Mouse (Mus musculus): ENCODE results near the gene Atg10. TPM values are rescaled to one million over a fixed set of nuclear protein-coding genes. Genes with fewer than 3 reads are reported as not detected.

The Atg10 gene
- polyA plus RNA-seq, 1 experiment from 2014 or later = 16.8 TPM

DNA sequence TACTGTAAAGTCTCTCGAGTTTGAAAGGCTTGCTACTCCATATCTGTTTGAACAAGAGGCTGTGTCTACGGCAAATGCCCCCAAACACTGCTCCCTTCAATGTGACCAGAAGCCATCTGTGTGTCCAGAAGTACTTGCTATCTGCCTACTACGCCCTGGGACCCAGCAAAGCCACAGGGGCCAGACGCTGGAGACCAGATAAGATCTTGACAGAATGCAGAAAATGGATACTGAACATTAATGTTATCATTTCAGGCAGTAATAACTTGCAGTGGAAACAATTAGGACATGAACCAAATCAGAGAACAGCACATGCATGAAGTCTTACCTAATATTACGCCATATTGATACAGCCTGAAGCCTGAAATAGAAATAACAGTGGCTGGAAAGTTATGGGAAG is 56.2 kb downstream of the Atg10 start:
- Histone ChIP-seq H3K27me3 (replicated peaks; ENCODE audit: control insufficient read depth, insufficient read depth, low read length) (no peaks in the 10 kb centered on the region), H3K9me3 (ENCODE audit: control insufficient read depth, low read length) (no peaks in the 10 kb centered on the region), H3K4me1 (ENCODE audit: control insufficient read depth, insufficient read depth, low read length) (peaks cover 10% of the 10 kb centered on the region; the same call in 1 of the 2 replicates), H3K27ac (ENCODE audit: low read length) (no peak overlapping the region), H3K4me3 (ENCODE audit: low read length) (no peak overlapping the region), H3K36me3 (ENCODE audit: control insufficient read depth, insufficient read depth, low read length) (no peaks in the 10 kb centered on the region), H3K9ac (ENCODE audit: low read depth, low read length) (no peak overlapping the region), H3K4me2 (ENCODE audit: low read depth, low read length) (no peak overlapping the region)
- ATAC-seq = no peak
- WGBS = 76% methylated on average over 5 of the region's 5 CpGs

- Histone ChIP-seq H3K4me2 (ENCODE audit: low read depth, low read length) (no peak overlapping the region), H3K4me1 (ENCODE audit: control insufficient read depth, insufficient read depth, low read length) (peaks cover 10% of the 10 kb centered on the region; the same call in 1 of the 2 replicates), H3K4me3 (ENCODE audit: low read length) (no peak overlapping the region), H3K9ac (ENCODE audit: low read depth, low read length) (no peak overlapping the region), H3K27me3 (replicated peaks; ENCODE audit: control insufficient read depth, insufficient read depth, low read length) (no peaks in the 10 kb centered on the region), H3K9me3 (ENCODE audit: control insufficient read depth, low read length) (no peaks in the 10 kb centered on the region), H3K27ac (ENCODE audit: low read length) (no peak overlapping the region), H3K36me3 (ENCODE audit: control insufficient read depth, insufficient read depth, low read length) (no peaks in the 10 kb centered on the region)
- no peak for ATAC-seq
- WGBS = 79% methylated on average over 7 of the region's 7 CpGs
Measured at GRCm38 (mm10) chr13:91166286-91166685, 57.5 kb downstream of the Atg10 start.

DNA sequence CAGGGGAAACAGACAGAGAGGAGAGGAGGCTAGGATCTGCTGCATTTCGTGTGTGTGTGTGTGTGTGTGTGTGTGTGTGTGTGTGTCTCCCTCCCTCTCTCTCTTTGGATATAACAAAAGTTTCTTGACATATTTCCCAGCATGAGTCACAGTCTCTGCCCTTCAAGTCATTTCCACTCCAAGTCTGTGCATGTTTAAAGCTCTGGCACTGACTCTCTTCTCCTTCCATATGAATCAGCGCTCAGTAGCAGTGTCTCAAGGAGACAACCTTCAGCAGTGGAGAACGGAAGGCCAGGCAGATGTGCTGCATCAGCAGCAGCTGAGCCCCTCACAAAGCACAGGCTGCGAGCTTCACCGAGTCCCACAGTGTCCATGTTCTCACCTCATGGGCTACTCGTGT is 58.6 kb downstream of the Atg10 start:
- Histone ChIP-seq H3K9me3 (ENCODE audit: control insufficient read depth, low read length) (no peaks in the 10 kb centered on the region), H3K4me2 (ENCODE audit: low read depth, low read length) (no peak overlapping the region), H3K9ac (ENCODE audit: low read depth, low read length) (no peak overlapping the region), H3K27me3 (replicated peaks; ENCODE audit: control insufficient read depth, insufficient read depth, low read length) (no peaks in the 10 kb centered on the region), H3K36me3 (ENCODE audit: control insufficient read depth, insufficient read depth, low read length) (no peaks in the 10 kb centered on the region), H3K4me3 (ENCODE audit: low read length) (no peak overlapping the region), H3K4me1 (ENCODE audit: control insufficient read depth, insufficient read depth, low read length) (peaks cover 10% of the 10 kb centered on the region; the same call in 1 of the 2 replicates), H3K27ac (ENCODE audit: low read length) (peak overlapping the region; percentile 64)
- 64% methylated on average over 6 of the region's 6 CpGs for WGBS
- peak; percentile 70 for ATAC-seq

DNA sequence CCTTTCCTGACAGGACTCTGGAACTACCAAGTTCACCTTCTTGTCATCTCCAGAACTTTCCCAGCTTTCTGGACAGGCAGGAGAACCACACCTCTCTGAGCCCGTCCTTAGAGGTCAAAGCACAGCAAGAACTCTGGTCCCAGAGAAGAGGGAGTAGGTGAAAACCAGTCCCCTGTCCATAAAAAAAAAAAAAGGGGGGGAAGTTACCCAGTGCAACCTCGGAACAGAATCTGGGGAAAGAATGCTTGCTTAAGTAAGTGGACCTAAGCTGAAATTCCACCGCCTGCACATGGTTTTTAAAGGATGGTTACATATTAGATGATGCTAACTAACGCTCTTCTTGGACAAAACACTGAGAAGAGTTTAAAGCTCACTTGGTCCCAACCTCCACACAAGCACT is 60.5 kb downstream of the Atg10 start:
- H3K4me1 ChIP-seq (ENCODE audit: control insufficient read depth, insufficient read depth, low read length) = 0 out of 2 replicates have a peak, but pooled peaks cover 5% of the 10 kb centered on the region
- H3K4me2 ChIP-seq (ENCODE audit: low read depth, low read length) = no peak overlapping the region
- H3K36me3 ChIP-seq (ENCODE audit: control insufficient read depth, insufficient read depth, low read length) = no peaks in the 10 kb centered on the region
- H3K27me3 ChIP-seq (replicated peaks; ENCODE audit: control insufficient read depth, insufficient read depth, low read length) = no peaks in the 10 kb centered on the region
- ATAC-seq = no peak
- H3K27ac ChIP-seq (ENCODE audit: low read length) = no peak overlapping the region
- H3K4me3 ChIP-seq (ENCODE audit: low read length) = no peak overlapping the region
- no peaks in the 10 kb centered on the region for H3K9me3 ChIP-seq (ENCODE audit: control insufficient read depth, low read length)
- WGBS = 70% methylated on average over 4 of the region's 4 CpGs
- no peak overlapping the region for H3K9ac ChIP-seq (ENCODE audit: low read depth, low read length)

DNA sequence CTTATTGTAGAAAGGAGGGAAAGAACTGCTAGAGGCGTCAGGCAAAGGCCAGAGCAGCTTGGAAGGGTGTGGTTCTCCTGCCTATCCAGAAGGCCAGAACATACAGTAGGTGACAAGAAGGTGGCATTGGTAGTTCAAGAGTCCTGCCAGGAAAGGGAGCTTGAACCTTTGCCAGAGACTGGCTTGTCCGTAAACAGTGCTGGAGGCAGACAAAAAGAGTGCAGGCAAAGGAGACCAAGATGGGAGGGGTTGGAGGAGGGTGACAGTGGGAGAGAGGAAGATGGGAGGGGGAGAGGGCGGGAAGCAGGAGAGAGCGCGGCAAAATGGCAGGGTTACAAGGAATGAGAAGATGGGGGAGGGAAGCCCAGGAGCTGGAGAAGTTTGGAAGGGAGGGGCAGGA is 61.3 kb downstream of the Atg10 start:
- H3K27me3 ChIP-seq (replicated peaks; ENCODE audit: control insufficient read depth, insufficient read depth, low read length) = no peaks in the 10 kb centered on the region
- H3K9ac ChIP-seq (ENCODE audit: low read depth, low read length) = no peak overlapping the region
- H3K4me3 ChIP-seq (ENCODE audit: low read length) = no peak overlapping the region
- H3K4me1 ChIP-seq (ENCODE audit: control insufficient read depth, insufficient read depth, low read length) = 0 out of 2 replicates have a peak, but pooled peaks cover 5% of the 10 kb centered on the region
- WGBS = 46% methylated on average over 5 of the region's 5 CpGs
- H3K36me3 ChIP-seq (ENCODE audit: control insufficient read depth, insufficient read depth, low read length) = no peaks in the 10 kb centered on the region
- H3K27ac ChIP-seq (ENCODE audit: low read length) = no peak overlapping the region
- H3K4me2 ChIP-seq (ENCODE audit: low read depth, low read length) = no peak overlapping the region
- no peaks in the 10 kb centered on the region for H3K9me3 ChIP-seq (ENCODE audit: control insufficient read depth, low read length)
- ATAC-seq = no peak

DNA sequence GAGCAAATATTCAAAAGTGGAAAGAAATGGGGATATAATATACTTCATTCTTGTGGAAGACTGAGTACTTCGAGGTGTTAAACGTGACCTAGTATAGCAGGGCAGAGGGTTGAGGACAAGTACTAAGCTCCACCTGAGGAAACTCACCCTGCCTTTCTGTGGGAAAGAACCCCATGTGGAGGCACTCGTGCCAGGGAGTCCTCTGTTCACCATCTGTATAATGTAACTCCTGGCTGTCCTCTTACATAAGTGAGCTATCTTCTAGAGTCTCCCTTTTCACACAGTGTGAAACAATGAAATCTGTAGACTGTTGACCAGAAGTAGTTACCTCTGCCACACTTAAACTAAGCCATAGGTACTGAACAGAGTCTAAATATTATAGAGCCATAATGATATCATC is 63.2 kb downstream of the Atg10 start:
- no peak for ATAC-seq
- Histone ChIP-seq H3K9me3 (ENCODE audit: control insufficient read depth, low read length) (no peaks in the 10 kb centered on the region), H3K9ac (ENCODE audit: low read depth, low read length) (no peak overlapping the region), H3K4me1 (ENCODE audit: control insufficient read depth, insufficient read depth, low read length) (0 out of 2 replicates have a peak, but pooled peaks cover 5% of the 10 kb centered on the region), H3K36me3 (ENCODE audit: control insufficient read depth, insufficient read depth, low read length) (no peaks in the 10 kb centered on the region), H3K27me3 (replicated peaks; ENCODE audit: control insufficient read depth, insufficient read depth, low read length) (no peaks in the 10 kb centered on the region), H3K4me2 (ENCODE audit: low read depth, low read length) (no peak overlapping the region), H3K4me3 (ENCODE audit: low read length) (no peak overlapping the region), H3K27ac (ENCODE audit: low read length) (no peak overlapping the region)
- 90% methylated on average over 3 of the region's 3 CpGs for WGBS

DNA sequence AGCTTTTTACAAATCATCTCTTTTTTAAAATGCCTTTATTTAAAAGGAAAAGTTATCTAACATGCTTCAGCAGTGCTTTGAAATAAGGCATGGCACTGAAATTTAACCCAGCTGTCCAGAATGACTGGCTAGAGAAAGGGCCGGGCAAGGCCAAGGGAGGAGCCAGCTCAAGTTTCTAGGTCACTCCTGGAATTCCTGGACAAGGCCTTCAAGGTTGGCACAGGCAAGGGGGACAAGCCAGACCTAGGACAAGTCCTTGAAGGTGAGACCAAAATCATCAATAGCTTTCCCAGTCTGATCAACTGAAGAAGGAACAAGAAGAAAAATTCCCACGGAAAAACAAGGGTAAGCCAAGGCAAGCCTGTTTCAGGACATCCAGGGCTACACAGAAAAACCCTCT is 63.9 kb downstream of the Atg10 start:
- no peaks in the 10 kb centered on the region for H3K9me3 ChIP-seq (ENCODE audit: control insufficient read depth, low read length)
- no peaks in the 10 kb centered on the region for H3K36me3 ChIP-seq (ENCODE audit: control insufficient read depth, insufficient read depth, low read length)
- H3K27me3 ChIP-seq (replicated peaks; ENCODE audit: control insufficient read depth, insufficient read depth, low read length) = no peaks in the 10 kb centered on the region
- H3K9ac ChIP-seq (ENCODE audit: low read depth, low read length) = no peak overlapping the region
- H3K4me2 ChIP-seq (ENCODE audit: low read depth, low read length) = no peak overlapping the region
- 68% methylated on average over 2 of the region's 2 CpGs for WGBS
- H3K4me3 ChIP-seq (ENCODE audit: low read length) = no peak overlapping the region
- no peak overlapping the region for H3K27ac ChIP-seq (ENCODE audit: low read length)
- no peak for ATAC-seq
- H3K4me1 ChIP-seq (ENCODE audit: control insufficient read depth, insufficient read depth, low read length) = 0 out of 2 replicates have a peak, but pooled peaks cover 2% of the 10 kb centered on the region

- no peak overlapping the region for H3K9ac ChIP-seq (ENCODE audit: low read depth, low read length)
- H3K4me1 ChIP-seq (ENCODE audit: control insufficient read depth, insufficient read depth, low read length) = 0 out of 2 replicates have a peak, but pooled peaks cover 3% of the 10 kb centered on the region
- H3K4me2 ChIP-seq (ENCODE audit: low read depth, low read length) = no peak overlapping the region
- no peak overlapping the region for H3K4me3 ChIP-seq (ENCODE audit: low read length)
- ATAC-seq = no peak
- H3K9me3 ChIP-seq (ENCODE audit: control insufficient read depth, low read length) = no peaks in the 10 kb centered on the region
- 91% methylated on average over 4 of the region's 4 CpGs for WGBS
- no peaks in the 10 kb centered on the region for H3K27me3 ChIP-seq (replicated peaks; ENCODE audit: control insufficient read depth, insufficient read depth, low read length)
- H3K36me3 ChIP-seq (ENCODE audit: control insufficient read depth, insufficient read depth, low read length) = no peaks in the 10 kb centered on the region
- no peak overlapping the region for H3K27ac ChIP-seq (ENCODE audit: low read length)
Measured at GRCm38 (mm10) chr13:91157941-91158340, 65.8 kb downstream of the Atg10 start.

DNA sequence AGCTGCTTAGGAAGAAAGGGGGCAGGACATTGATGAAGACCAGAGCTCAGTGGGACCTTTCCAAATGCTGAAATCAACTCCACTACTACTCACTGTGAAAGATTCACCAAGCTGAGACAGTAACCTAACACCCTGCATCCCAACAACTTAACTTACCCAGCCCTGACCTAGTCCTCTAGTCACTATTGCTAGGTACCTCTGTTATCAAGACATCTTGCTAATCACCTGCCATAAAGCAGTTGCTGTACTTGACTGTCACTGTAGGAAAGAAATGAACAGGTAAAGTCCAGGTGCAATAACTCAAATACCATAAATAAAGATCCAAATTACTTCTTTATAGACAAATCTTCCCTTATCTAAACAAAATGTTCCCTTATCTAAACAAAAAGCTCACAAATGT is 66.3 kb downstream of the Atg10 start:
- Histone ChIP-seq H3K4me1 (ENCODE audit: control insufficient read depth, insufficient read depth, low read length) (0 out of 2 replicates have a peak, but pooled peaks cover 3% of the 10 kb centered on the region), H3K9ac (ENCODE audit: low read depth, low read length) (no peak overlapping the region), H3K27ac (ENCODE audit: low read length) (no peak overlapping the region), H3K4me3 (ENCODE audit: low read length) (no peak overlapping the region), H3K9me3 (ENCODE audit: control insufficient read depth, low read length) (no peaks in the 10 kb centered on the region), H3K36me3 (ENCODE audit: control insufficient read depth, insufficient read depth, low read length) (no peaks in the 10 kb centered on the region), H3K4me2 (ENCODE audit: low read depth, low read length) (no peak overlapping the region), H3K27me3 (replicated peaks; ENCODE audit: control insufficient read depth, insufficient read depth, low read length) (no peaks in the 10 kb centered on the region)
- ATAC-seq = peak; percentile 74

GRCm38 (mm10) chr13:91156949-91157348 is 66.8 kb downstream of the Atg10 start:
- ATAC-seq = peak; percentile 68
- WGBS = 90% methylated on average over 2 of the region's 2 CpGs
- Histone ChIP-seq H3K4me2 (ENCODE audit: low read depth, low read length) (no peak overlapping the region), H3K4me3 (ENCODE audit: low read length) (no peak overlapping the region), H3K27me3 (replicated peaks; ENCODE audit: control insufficient read depth, insufficient read depth, low read length) (no peaks in the 10 kb centered on the region), H3K9me3 (ENCODE audit: control insufficient read depth, low read length) (no peaks in the 10 kb centered on the region), H3K36me3 (ENCODE audit: control insufficient read depth, insufficient read depth, low read length) (no peaks in the 10 kb centered on the region), H3K9ac (ENCODE audit: low read depth, low read length) (no peak overlapping the region), H3K27ac (ENCODE audit: low read length) (no peak overlapping the region), H3K4me1 (ENCODE audit: control insufficient read depth, insufficient read depth, low read length) (0 out of 2 replicates have a peak, but pooled peaks cover 3% of the 10 kb centered on the region)

Data from intestine, embryonic 16.5 days (tissue).